Mouse (Mus musculus) hindlimb bud, embryonic 11.5 days (tissue): ENCODE measurements around the gene Pygb.
A peak's percentile ranks its signal among the peaks of the same experiment; 100 is the strongest.

ENCODE experiments used
- DNase-seq: peaks from one replicate; pipeline ENCODE4 v3.0.0-alpha.2; 2012; ENCODE audit warnings: low read depth, low spot score; ENCODE audit errors: extremely low spot score

Gene Pygb

GRCm38 (mm10) chr2:150786251-150787180, at the start of gene Pygb:
Pygb (plus strand) TSS chr2:150786735.
- DNase-seq: peak; percentile 73

DNA sequence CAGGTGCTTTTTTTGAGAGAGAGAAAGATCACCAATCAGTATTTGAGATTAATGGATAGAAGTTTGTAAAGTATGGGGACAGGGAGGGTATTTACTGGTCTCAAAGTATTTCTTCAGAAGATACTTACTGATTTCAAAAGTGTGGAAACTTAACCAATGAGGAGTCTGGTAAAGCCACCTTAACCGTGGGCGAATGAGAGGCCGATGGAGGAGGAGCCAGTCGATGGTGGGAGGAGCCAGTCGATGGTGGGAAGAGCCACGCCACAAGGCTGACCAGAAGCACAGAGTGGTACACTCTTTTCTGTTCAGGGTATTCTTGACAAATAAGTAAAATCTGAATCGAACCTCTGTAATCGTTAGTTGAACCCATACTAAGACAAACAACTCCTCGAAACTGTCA, 48.7 kb upstream of the Pygb start:
- no peak for DNase-seq

- no peak for DNase-seq
These were observed 46.2 kb upstream of the Pygb start for GRCm38 (mm10) chr2:150740145-150740841.

- DNase-seq: no peak
These were observed 45.1 kb upstream of the Pygb start for GRCm38 (mm10) chr2:150741405-150741804.

DNA sequence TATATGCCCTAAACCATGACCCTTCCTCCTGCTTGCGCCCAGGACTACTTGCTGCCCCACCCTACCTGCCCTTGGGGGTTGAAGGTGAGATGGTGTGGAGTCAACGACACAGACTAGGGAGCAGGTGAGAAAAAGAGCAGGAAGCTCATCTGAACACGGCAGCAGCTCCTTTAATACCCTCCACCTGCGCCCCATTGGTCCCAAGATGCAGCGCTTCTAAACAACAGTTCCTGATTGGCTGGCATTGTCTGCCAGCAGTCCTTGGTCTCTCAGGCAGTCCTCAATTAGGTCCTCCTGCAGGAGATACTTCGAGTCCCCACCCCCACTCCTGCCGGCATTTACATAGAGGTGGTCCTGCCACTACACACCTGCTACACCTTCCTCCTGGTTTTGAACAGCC, 41.5 kb upstream of the Pygb start:
- DNase-seq: no peak

GRCm38 (mm10) chr2:150748854-150749253, 37.7 kb upstream of the Pygb start, which contains the start of gene Entpd6:
Entpd6 (plus strand) TSS chr2:150749042.
- DNase-seq: peak; percentile 98

- DNase-seq: no peak
These were observed 37.3 kb upstream of the Pygb start for GRCm38 (mm10) chr2:150749283-150749682.

DNA sequence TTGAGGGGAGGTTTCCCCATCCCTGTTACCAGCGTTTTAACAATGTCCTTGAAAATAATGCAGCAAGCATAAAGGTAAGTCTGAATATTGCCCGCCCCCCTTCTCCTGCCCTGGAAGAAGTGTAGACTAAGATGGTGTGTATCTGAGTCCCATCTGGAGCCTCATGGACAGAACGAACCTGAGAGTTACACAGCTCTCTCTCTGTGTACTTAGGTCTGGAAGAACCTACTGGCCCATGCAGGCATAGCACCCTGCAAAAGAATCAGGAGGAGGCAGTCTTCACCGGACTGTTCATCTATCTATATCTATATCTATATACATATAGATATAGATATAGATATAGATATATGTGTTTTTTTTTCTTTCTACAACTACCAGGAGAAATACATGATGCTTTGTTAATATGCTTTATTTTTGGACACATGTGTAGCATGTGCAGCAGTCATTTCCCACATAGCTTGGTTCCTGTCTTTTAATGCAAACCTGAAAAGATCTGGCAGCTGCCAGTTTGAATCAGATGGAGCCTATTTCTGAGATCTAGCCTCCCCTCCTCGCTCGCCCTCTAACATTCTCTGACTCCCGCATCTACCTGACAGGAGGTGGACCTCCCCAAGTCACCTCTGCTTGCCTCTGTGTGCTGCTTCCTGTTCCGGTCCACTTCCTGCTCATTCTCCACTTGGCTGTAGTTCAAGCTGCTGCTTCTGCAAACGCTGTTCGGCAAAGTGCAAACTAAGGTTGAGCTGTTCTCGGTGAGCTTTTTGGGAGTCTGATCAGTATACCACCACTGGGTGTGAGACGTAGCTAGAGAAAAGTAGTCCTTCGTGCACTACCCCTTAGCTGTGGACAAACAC, 36.2 kb upstream of the Pygb start:
- DNase-seq: no peak

- DNase-seq: no peak
These were observed 31.5 kb upstream of the Pygb start for GRCm38 (mm10) chr2:150755016-150755415.

DNA sequence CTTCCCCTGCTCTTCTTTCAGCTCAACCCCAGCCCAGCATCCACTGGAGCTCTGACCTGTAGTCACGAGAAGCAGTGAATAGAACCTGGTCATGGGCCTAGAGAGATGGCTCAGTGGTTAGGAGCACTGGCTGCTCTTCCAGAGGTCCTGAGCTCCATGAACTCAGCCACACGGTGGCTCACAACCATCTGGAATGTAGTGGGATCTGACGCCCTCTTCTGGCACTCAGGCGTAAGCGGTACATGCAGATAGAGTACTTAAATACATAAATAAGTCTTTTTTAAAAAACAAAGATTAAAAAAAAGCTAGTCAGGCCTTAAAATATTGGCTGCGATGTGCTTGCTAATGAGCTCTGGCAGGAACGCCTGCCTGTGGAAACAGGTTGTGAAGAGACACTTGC, 25.1 kb upstream of the Pygb start:
- DNase-seq: no peak

GRCm38 (mm10) chr2:150765619-150766018, 20.9 kb upstream of the Pygb start:
- DNase-seq: no peak

DNA sequence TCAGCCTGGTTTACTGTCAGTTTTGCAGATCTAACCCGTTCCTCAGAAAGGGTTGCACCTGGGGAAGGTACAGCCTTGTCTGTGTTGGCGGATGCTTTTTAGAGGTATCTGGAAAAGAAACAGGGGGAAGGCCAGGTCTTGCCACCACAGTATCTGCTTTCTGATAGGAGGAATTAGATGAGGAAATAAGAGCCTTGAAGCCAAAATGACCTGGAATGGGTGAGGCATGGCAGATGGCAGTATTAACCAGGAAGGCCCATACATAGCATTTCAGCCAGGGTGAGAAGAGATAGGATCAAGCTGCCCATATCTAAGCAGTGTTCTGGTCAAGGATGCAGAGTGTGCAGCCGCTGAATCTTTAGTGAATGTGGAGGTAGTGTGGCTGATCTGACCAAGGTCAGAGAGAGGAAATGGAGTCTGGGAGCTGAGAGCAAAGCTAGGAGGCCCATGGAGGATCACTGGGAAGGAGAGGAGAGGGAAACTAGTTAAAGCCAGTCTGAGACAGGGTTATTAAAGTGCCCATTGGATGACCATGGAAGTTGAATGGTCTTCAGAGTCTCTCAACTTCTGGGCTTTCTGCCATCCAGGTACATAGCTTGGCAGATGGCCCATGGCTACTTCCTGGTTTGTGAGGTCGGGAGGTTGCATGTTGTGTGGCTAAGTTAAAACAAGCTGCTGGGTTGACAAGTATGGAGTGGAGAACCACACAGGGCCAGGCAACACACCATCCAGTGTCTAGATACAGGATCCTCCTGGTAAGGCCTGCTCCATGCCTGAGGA, 20.3 kb upstream of the Pygb start:
- no peak for DNase-seq

GRCm38 (mm10) chr2:150768678-150769077, 17.9 kb upstream of the Pygb start:
- no peak for DNase-seq

DNA sequence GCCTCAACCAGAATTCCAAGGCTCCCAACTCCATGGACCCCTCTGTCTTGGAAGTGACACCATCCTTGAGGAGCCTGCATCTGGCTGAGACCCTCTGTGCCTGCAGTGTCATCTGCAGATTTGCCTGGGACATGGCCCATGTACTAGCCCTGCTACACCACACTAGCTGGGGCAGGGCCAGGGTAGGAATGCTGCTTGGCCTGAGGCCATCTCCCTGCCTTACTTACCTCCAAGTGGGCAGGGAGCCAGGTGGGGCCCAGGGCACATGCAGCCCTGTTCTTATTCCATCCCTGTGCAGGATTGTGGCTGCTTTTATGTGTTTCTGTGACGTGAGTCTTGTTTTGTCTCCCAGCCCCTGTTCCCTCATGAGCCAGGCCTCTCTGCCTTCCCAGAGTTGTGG, 15.8 kb upstream of the Pygb start:
- no peak for DNase-seq

DNA sequence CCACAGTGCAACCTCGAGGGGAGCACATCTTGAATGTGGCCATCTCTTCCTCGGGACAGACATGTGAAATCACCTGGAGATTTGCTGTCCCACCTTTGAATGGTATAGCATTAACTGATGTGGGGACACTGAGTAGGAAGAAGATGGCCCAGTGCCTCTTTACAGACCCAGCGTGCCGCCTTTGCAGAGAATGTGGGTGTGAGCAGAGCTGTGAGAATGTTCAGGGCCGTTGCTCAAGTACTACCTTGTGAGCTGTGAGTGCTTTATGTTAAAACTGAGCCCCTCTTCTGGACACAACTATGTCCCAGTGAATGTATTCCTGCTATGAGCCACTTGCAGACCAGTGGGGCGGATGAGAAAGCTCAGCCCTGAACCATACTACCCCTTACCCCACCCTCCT, 15.4 kb upstream of the Pygb start:
- no peak for DNase-seq

GRCm38 (mm10) chr2:150771996-150772395, 14.5 kb upstream of the Pygb start:
- DNase-seq: no peak

GRCm38 (mm10) chr2:150772466-150773119, 13.9 kb upstream of the Pygb start:
- DNase-seq: no peak

GRCm38 (mm10) chr2:150782801-150783200, 3.7 kb upstream of the Pygb start:
- no peak for DNase-seq

DNA sequence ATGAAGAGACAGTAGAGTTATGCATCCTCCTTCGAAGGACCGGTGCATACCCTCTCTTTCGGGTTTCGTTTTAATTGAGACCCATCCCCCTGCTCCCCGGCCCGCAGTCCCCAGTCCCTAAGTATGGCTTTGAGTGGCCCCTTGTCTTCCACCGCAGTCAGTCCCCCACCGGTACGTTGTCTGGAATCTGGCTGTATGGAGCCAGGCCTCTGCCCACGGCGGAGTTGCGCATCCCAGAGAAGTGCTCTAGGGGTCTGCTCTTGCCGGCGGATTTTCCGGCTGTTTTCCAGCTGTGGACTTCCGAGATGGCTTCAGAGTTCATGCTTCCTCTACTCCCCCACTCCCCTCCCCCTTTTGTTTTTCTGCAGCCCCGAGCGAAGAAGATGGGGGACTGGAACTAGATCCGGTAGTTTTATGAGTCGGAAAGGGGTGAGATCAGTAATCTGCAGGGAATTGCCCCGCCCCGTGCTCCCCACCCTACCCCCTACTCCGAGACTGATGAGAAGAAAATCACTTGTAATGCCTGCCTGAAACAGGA, 768 bp downstream of the Pygb start:
- DNase-seq: no peak
